8 mouse cellular contexts compared by ENCODE assay signal in the genomic region with DNA sequence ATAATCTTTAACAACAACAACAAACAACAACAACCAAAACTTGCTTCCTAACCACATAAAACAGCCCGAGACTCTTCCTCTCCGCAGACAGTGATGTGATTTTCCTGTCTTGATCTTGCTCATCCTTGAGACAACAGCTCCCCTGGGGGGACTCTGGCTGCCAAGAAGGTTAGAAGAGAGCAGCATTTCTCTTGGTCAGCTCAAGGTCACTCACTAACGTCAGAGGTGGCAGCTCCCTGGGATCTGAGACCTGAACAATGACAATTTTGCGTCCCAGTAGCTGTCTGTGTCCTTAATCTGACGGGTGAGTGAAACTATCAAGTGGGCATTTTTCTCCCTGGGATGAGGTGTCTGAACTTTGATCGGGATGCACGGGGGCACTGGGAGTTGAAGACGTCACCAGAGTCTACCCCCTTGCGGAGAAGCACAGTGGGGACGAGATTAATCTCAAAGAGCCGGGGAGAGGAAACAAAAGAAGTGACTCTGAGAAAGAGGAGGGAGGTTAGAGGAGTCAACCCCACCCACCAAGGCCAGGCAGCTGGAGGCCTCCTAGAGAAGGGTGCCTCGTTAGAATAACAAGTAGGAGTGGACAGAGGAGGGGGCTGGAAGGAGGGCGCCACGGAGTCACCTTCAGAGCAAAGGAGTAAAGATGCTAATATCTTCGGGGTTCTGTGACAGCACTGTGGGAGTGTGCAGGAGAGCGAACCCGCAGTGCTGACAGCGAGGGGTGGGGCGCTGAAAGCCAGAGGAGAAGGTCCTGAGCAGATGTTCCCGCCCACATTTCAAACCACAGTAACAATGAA.
DNase-seq lines count a peak whose midpoint lies in the region; ATAC-seq and TF ChIP-seq lines count a peak whose summit lies in the region.

No protein-coding gene starts in this region.

- peak overlapping the region; percentile 27; the same call in 1 of the 2 replicates for H3K9ac ChIP-seq in limb, embryonic 11.5 days (ENCODE audit: low read length)
- H3K9ac ChIP-seq in midbrain, embryonic 16.5 days (ENCODE audit: low read depth, low read length) = peak overlapping the region; percentile 67

- TF ChIP-seq POLR2A in cortical plate, adult 2 months (IDR thresholded peaks at IDR 0.05; ENCODE audit: extremely low read depth, insufficient read depth, low read length) = no peak

- H3K4me1 ChIP-seq in cortical plate, adult 2 months (ENCODE audit: control insufficient read depth, insufficient read depth, low read length) = peaks cover 5% of the 10 kb centered on the region; the same call in 1 of the 2 replicates
- H3K4me1 ChIP-seq in limb, embryonic 11.5 days (ENCODE audit: control insufficient read depth, insufficient read depth, low read length) = peaks cover 2% of the 10 kb centered on the region; the same call in 1 of the 2 replicates
- H3K4me1 ChIP-seq in midbrain, embryonic 16.5 days (ENCODE audit: control insufficient read depth, insufficient read depth, low read length) = peaks cover 10% of the 10 kb centered on the region

- whole genome bisulfite sequencing in limb, embryonic 11.5 days = 2% methylated on average over 19 of the region's 20 CpGs
- under 1% methylated on average over 20 of the region's 20 CpGs for WGBS in midbrain, embryonic 16.5 days

- peak; percentile 5 for DNase-seq in thymus, postnatal 25 days
- DNase-seq in thymus, postnatal 0 days (ENCODE audit: low spot score) = no peak
- peak; percentile 4 to 15 for DNase-seq in heart, postnatal 14 days
- DNase-seq in limb, embryonic 11.5 days (ENCODE audit: low spot score) = peak; percentile 33
- DNase-seq in layer of hippocampus, postnatal 14 days (ENCODE audit: low spot score in 2 of 2) = no peak
- DNase-seq in left cerebral cortex, adult 11 months (ENCODE audit: low spot score) = no peak

- no peak for TF ChIP-seq CTCF in cortical plate, adult 2 months (IDR thresholded peaks at IDR 0.05; ENCODE audit: extremely low read depth, insufficient read depth, low read length)

- peak overlapping the region; percentile 25 for H3K4me3 ChIP-seq in cortical plate, adult 2 months (ENCODE audit: insufficient read depth, low read length)
- H3K4me3 ChIP-seq in limb, embryonic 11.5 days (ENCODE audit: low read depth, low read length) = peak overlapping the region; percentile 21
- peak overlapping the region; percentile 31 for H3K4me3 ChIP-seq in midbrain, embryonic 16.5 days (ENCODE audit: low read depth, low read length)

- peak; percentile 36 for ATAC-seq in limb, embryonic 11.5 days (ENCODE audit: insufficient number of reproducible peaks, low FRiP score, low TSS enrichment, low read depth)
- peak; percentile 64 for ATAC-seq in midbrain, embryonic 16.5 days

- peak overlapping the region; percentile 62 for H3K4me2 ChIP-seq in limb, embryonic 11.5 days (ENCODE audit: low read depth, severe bottlenecking)
- H3K4me2 ChIP-seq in midbrain, embryonic 16.5 days (ENCODE audit: low read length) = peak overlapping the region; percentile 81

- H3K9me3 ChIP-seq in limb, embryonic 11.5 days (ENCODE audit: control insufficient read depth, low read length) = no peaks in the 10 kb centered on the region
- no peaks in the 10 kb centered on the region for H3K9me3 ChIP-seq in midbrain, embryonic 16.5 days (replicated peaks; ENCODE audit: control insufficient read depth, low read length, poor library complexity, severe bottlenecking)

- no peak overlapping the region for H3K27ac ChIP-seq in cortical plate, adult 2 months (ENCODE audit: insufficient read depth, low read length)
- H3K27ac ChIP-seq in limb, embryonic 11.5 days (replicated peaks; ENCODE audit: low read depth, low read length) = no peak overlapping the region
- peak overlapping the region; percentile 77 for H3K27ac ChIP-seq in midbrain, embryonic 16.5 days (ENCODE audit: low read length)

- no peaks in the 10 kb centered on the region for H3K27me3 ChIP-seq in limb, embryonic 11.5 days (ENCODE audit: control insufficient read depth, insufficient read depth, low read length)
- H3K27me3 ChIP-seq in midbrain, embryonic 16.5 days (ENCODE audit: control insufficient read depth, insufficient read depth, low read depth, low read length) = no peaks in the 10 kb centered on the region

- intact Hi-C loops in heart, postnatal 14 days (cut with DNase I) = loop anchor here (1.0 to 5.0 kb wide), 2 partner anchors 97 to 242 kb away; no protein-coding TSS in a partner anchor

- no peaks in the 10 kb centered on the region for H3K36me3 ChIP-seq in limb, embryonic 11.5 days (ENCODE audit: control insufficient read depth, insufficient read depth, low read length)
- H3K36me3 ChIP-seq in midbrain, embryonic 16.5 days (ENCODE audit: control insufficient read depth, insufficient read depth, low read length) = no peaks in the 10 kb centered on the region

Comparison
In these comparisons a context has a peak if more than half of its experiments do, and no peak if none do; other contexts are left out.
1. DNase-seq: peak in thymus, postnatal 25 days (single experiment), heart, postnatal 14 days (2 of 2) and limb, embryonic 11.5 days (single experiment); none in thymus, postnatal 0 days (single experiment), layer of hippocampus, postnatal 14 days (0 of 2) and left cerebral cortex, adult 11 months (single experiment).
2. Peak in every context shown above with its lines, with median percentiles within 50 percentile points of each other: H3K4me3 ChIP-seq.